Mouse (Mus musculus) T-helper 17 cell (primary cell): ENCODE data around the gene Usp24.

Experiments used
- in situ Hi-C, 2 experiments: fragments of 300-600 bp; cut with MboI, MseI; formaldehyde crosslinking; loops; 1 replicate in 1 of 2; 2 replicates in 1 of 2; pipeline ENCODE4 v1.15.1; 2025; ENCODE audit warnings: high pct_unique_total_duplicates in 2 of 2

Usp24 gene

GRCm38 (mm10) chr4:106426286-106426685, 110.3 kb downstream of the Usp24 start:
- in situ Hi-C loops: no loop called here

GRCm38 (mm10) chr4:106428616-106429015, 112.6 kb downstream of the Usp24 start:
- in situ Hi-C loops: no loop called here

GRCm38 (mm10) chr4:106429106-106429505, 113.1 kb downstream of the Usp24 start:
- in situ Hi-C loops: no loop called here

GRCm38 (mm10) chr4:106430431-106430830, 114.4 kb downstream of the Usp24 start:
- in situ Hi-C loops: loop anchor here in 1 of 2 experiments (10.0 kb wide), 1 partner anchor 944 kb away; no protein-coding TSS in a partner anchor

- in situ Hi-C loops: loop anchor here in 1 of 2 experiments (10.0 kb wide), 1 partner anchor 939 kb away; no protein-coding TSS in a partner anchor
These were observed 119.4 kb downstream of the Usp24 start for GRCm38 (mm10) chr4:106435426-106435825.

- in situ Hi-C loops: loop anchor here in 1 of 2 experiments (10.0 kb wide), 1 partner anchor 938 kb away; no protein-coding TSS in a partner anchor
These were observed 120.5 kb downstream of the Usp24 start for GRCm38 (mm10) chr4:106436475-106436874.

GRCm38 (mm10) chr4:106437207-106437606, 121.2 kb downstream of the Usp24 start:
- in situ Hi-C loops: loop anchor here in 1 of 2 experiments (10.0 kb wide), 1 partner anchor 938 kb away; no protein-coding TSS in a partner anchor

- in situ Hi-C loops: loop anchor here in 1 of 2 experiments (10.0 kb wide), 1 partner anchor 936 kb away; no protein-coding TSS in a partner anchor
These were observed 122.8 kb downstream of the Usp24 start for GRCm38 (mm10) chr4:106438763-106439162.

- in situ Hi-C loops: no loop called here
These were observed 127.2 kb downstream of the Usp24 start for GRCm38 (mm10) chr4:106443182-106443581.

GRCm38 (mm10) chr4:106449306-106449705, 133.3 kb downstream of the Usp24 start:
- in situ Hi-C loops: no loop called here

GRCm38 (mm10) chr4:106452401-106452800, 136.4 kb downstream of the Usp24 start:
- in situ Hi-C loops: no loop called here

GRCm38 (mm10) chr4:106453108-106453507, 137.1 kb downstream of the Usp24 start:
- in situ Hi-C loops: no loop called here

- in situ Hi-C loops: no loop called here
These were observed 137.5 kb downstream of the Usp24 start for GRCm38 (mm10) chr4:106453516-106453915.

- in situ Hi-C loops: no loop called here
These were observed 138.5 kb downstream of the Usp24 start for GRCm38 (mm10) chr4:106454541-106454940.

GRCm38 (mm10) chr4:106462016-106462415, 146.0 kb downstream of the Usp24 start:
- in situ Hi-C loops: no loop called here

GRCm38 (mm10) chr4:106462524-106462923, 146.5 kb downstream of the Usp24 start:
- in situ Hi-C loops: no loop called here

GRCm38 (mm10) chr4:106463174-106463801, 147.3 kb downstream of the Usp24 start:
- in situ Hi-C loops: no loop called here

- in situ Hi-C loops: no loop called here
These were observed 151.6 kb downstream of the Usp24 start for GRCm38 (mm10) chr4:106467420-106468110.

- in situ Hi-C loops: loop anchor here in 1 of 2 experiments (5.0 kb wide), 1 partner anchor 61 kb away; no protein-coding TSS in a partner anchor
These were observed 154.9 kb downstream of the Usp24 start for GRCm38 (mm10) chr4:106470921-106471320.

- in situ Hi-C loops: loop anchor here in 1 of 2 experiments (5.0 kb wide), 1 partner anchor 60 kb away; no protein-coding TSS in a partner anchor
These were observed 156.3 kb downstream of the Usp24 start for GRCm38 (mm10) chr4:106472335-106472734.

- in situ Hi-C loops: loop anchor here in 1 of 2 experiments (5.0 kb wide), 1 partner anchor 58 kb away; no protein-coding TSS in a partner anchor
These were observed 158.2 kb downstream of the Usp24 start for GRCm38 (mm10) chr4:106474241-106474640.

- in situ Hi-C loops: loop anchor here in 1 of 2 experiments (5.0 to 25.0 kb wide), 2 partner anchors 42 to 793 kb away; no protein-coding TSS in a partner anchor
These were observed 164.5 kb downstream of the Usp24 start for GRCm38 (mm10) chr4:106480545-106480944.
